Comparison of ENCODE assay signal across 8 mouse cellular contexts in the genomic region with DNA sequence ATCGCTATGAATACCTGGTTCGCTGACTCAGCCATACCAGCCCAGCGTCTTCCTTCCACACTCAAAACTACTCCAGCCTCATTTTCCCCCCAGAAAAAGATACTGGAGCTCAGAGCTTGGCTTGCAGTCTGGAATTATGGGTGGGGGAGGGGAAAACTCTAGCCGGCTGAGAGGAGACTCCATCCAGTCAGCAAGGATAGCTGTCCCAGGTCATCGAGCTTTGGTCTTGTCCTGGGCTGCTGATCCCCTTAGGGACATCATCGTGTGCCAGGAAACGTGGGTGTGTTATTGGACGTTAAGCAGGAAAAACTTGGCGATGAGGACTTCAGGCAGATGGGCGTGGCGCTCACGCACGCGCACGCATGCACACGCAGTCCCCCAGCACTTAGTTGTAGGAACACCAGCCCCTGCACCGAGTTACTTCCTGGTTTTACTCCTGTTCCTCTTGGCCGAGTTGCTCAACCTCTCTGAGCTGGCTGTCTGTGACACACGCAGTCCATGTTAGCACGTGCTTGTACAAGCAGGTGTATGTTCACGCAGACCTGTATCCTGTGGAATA. TPM values are rescaled to one million over a fixed set of nuclear protein-coding genes. Genes with fewer than 3 reads are reported as not detected.
DNase-seq lines count a peak whose midpoint lies in the region; ATAC-seq and TF ChIP-seq lines count a peak whose summit lies in the region.

No protein-coding gene starts in this region.

- H3K4me1 ChIP-seq in liver, postnatal 0 days (ENCODE audit: insufficient read depth) = peaks cover 78% of the 10 kb centered on the region
- peaks cover 84% of the 10 kb centered on the region for H3K4me1 ChIP-seq in neural tube, embryonic 15.5 days

- peak; percentile 17 for DNase-seq in ovary, adult 18-20 months (ENCODE audit: low spot score)
- DNase-seq in ovary, postnatal 14 days (ENCODE audit: low spot score) = no peak
- peak; percentile 53 for DNase-seq in embryo, embryonic 11 days
- peak; percentile 63 for DNase-seq in heart, postnatal 4 days
- DNase-seq in liver, postnatal 0 days = peak; percentile 57
- DNase-seq in layer of hippocampus, adult 9-11 months = no peak

- 0 out of 2 replicates have a peak, but pooled peaks have one; percentile 4 for ATAC-seq in liver, postnatal 0 days
- no peak for ATAC-seq in neural tube, embryonic 15.5 days (ENCODE audit: low FRiP score)
- no peak for ATAC-seq in erythroid progenitor cell, adult 5-6 weeks (replicated peaks; ENCODE audit: low FRiP score, poor library complexity, severe bottlenecking)

- no peaks in the 10 kb centered on the region for H3K36me3 ChIP-seq in liver, postnatal 0 days (replicated peaks; ENCODE audit: insufficient read depth, low read length)
- no peaks in the 10 kb centered on the region for H3K36me3 ChIP-seq in neural tube, embryonic 15.5 days

- H3K4me3 ChIP-seq in liver, postnatal 0 days (ENCODE audit: low read depth, low read length) = peak overlapping the region; percentile 75
- H3K4me3 ChIP-seq in neural tube, embryonic 15.5 days (replicated peaks) = peak overlapping the region; percentile 15

- H3K27me3 ChIP-seq in liver, postnatal 0 days (ENCODE audit: insufficient read depth, low read length) = peaks cover 49% of the 10 kb centered on the region
- H3K27me3 ChIP-seq in neural tube, embryonic 15.5 days (replicated peaks) = peaks cover 70% of the 10 kb centered on the region

- H3K4me2 ChIP-seq in liver, postnatal 0 days (ENCODE audit: low read depth, low read length) = peak overlapping the region; percentile 92
- H3K4me2 ChIP-seq in neural tube, embryonic 15.5 days = peak overlapping the region; percentile 88

- TF ChIP-seq EP300 in liver, postnatal 0 days (IDR thresholded peaks at IDR 0.05; ENCODE audit: low read depth) = peak; percentile 53; the same call in 1 of the 2 replicates

- TF ChIP-seq CTCF in liver, postnatal 0 days (IDR thresholded peaks at IDR 0.05; ENCODE audit: low read depth) = no peak

- 0 out of 2 replicates have a peak overlapping the region, but pooled peaks have one; percentile 85 for H3K9ac ChIP-seq in liver, postnatal 0 days (replicated peaks)
- no peak overlapping the region for H3K9ac ChIP-seq in neural tube, embryonic 15.5 days (replicated peaks)

- H3K9me3 ChIP-seq in liver, postnatal 0 days (ENCODE audit: low read length) = no peaks in the 10 kb centered on the region
- H3K9me3 ChIP-seq in neural tube, embryonic 15.5 days (replicated peaks) = no peaks in the 10 kb centered on the region

- peak overlapping the region; percentile 44 for H3K27ac ChIP-seq in liver, postnatal 0 days (ENCODE audit: low read depth)
- no peak overlapping the region for H3K27ac ChIP-seq in neural tube, embryonic 15.5 days (replicated peaks)

- WGBS in liver, postnatal 0 days (ENCODE audit: insufficient replicate concordance) = under 1% methylated on average over 21 of the region's 21 CpGs
- 3% methylated on average over 21 of the region's 21 CpGs for WGBS in neural tube, embryonic 15.5 days

RNA-seq across cellular contexts. Expression of gene Gadd45b, which starts 3.6 kb away (rescaled TPM):
- total RNA-seq in heart, postnatal 4 days (2021) = 1 to 10 TPM; 6.4 to 9.5 TPM
- polyA plus RNA-seq in liver, postnatal 0 days (2015; fragmentation: Nextera tagmentation; extraction: Ambion mirVana) = 17.3 and 18.7 TPM in 2 replicates
- polyA plus RNA-seq in neural tube, embryonic 15.5 days (2015; fragmentation: Nextera tagmentation; extraction: Ambion mirVana) = 9.0 and 11.1 TPM in 2 replicates
- total RNA-seq in erythroid progenitor cell, adult 5-6 weeks (2015; ENCODE audit: low replicate concordance) = 1.3 and 1.8 TPM in 2 replicates
- 3.6 and 9.2 TPM in 2 replicates for total RNA-seq in erythroid progenitor cell, adult 5-6 weeks (2017; ENCODE audit: low replicate concordance)

RNA-seq across cellular contexts. Expression of gene Lmnb2, which starts 15.5 kb away (rescaled TPM):
- 10 to 100 TPM; 15.5 to 17.2 TPM for total RNA-seq in heart, postnatal 4 days (2021)
- 5.4 and 6.5 TPM in 2 replicates for polyA plus RNA-seq in liver, postnatal 0 days (2015; fragmentation: Nextera tagmentation; extraction: Ambion mirVana)
- 39.0 and 39.9 TPM in 2 replicates for polyA plus RNA-seq in neural tube, embryonic 15.5 days (2015; fragmentation: Nextera tagmentation; extraction: Ambion mirVana)
- total RNA-seq in erythroid progenitor cell, adult 5-6 weeks (2015; ENCODE audit: low replicate concordance) = 0.36 and 1.3 TPM in 2 replicates
- total RNA-seq in erythroid progenitor cell, adult 5-6 weeks (2017; ENCODE audit: low replicate concordance) = 7.3 and 9.0 TPM in 2 replicates

RNA-seq across cellular contexts. Expression of gene Timm13, which starts 32.7 kb away (rescaled TPM):
- 100 to 1,000 TPM; 162 to 169 TPM for total RNA-seq in heart, postnatal 4 days (2021)
- polyA plus RNA-seq in liver, postnatal 0 days (2015; fragmentation: Nextera tagmentation; extraction: Ambion mirVana) = 242 and 244 TPM in 2 replicates
- 333 and 359 TPM in 2 replicates for polyA plus RNA-seq in neural tube, embryonic 15.5 days (2015; fragmentation: Nextera tagmentation; extraction: Ambion mirVana)
- total RNA-seq in erythroid progenitor cell, adult 5-6 weeks (2015; ENCODE audit: low replicate concordance) = 17.6 and 32.1 TPM in 2 replicates
- total RNA-seq in erythroid progenitor cell, adult 5-6 weeks (2017; ENCODE audit: low replicate concordance) = 3.7 and 7.6 TPM in 2 replicates

Comparison
In these comparisons a context has a peak if more than half of its experiments do, and no peak if none do; other contexts are left out.
1. DNase-seq: peak in ovary, adult 18-20 months (single experiment), embryo, embryonic 11 days (single experiment), heart, postnatal 4 days (single experiment) and liver, postnatal 0 days (single experiment); none in ovary, postnatal 14 days (single experiment) and layer of hippocampus, adult 9-11 months (single experiment).
2. RNA of gene Timm13, which starts 32.7 kb away (total RNA-seq): 162 to 169 TPM in heart, postnatal 4 days; 3.7 to 32.1 TPM in erythroid progenitor cell, adult 5-6 weeks; every median in the first group is over 4 times any median in the second.